Mouse (Mus musculus) liver, postnatal 0 days (tissue): Measurements from ENCODE around the gene B430218F22Rik.

Experiments
- CTCF ChIP-seq: sonication (generic); IDR thresholded peaks from 2 replicates; pipeline ENCODE4 v1.5.1; 2016; ENCODE audit warnings: antibody characterized with exemption, low read depth
- EP300 ChIP-seq: IDR thresholded peaks from 2 replicates; pipeline ENCODE4 v1.6.1; 2016; ENCODE audit warnings: antibody characterized with exemption, low read depth, mild to moderate bottlenecking

DNA sequence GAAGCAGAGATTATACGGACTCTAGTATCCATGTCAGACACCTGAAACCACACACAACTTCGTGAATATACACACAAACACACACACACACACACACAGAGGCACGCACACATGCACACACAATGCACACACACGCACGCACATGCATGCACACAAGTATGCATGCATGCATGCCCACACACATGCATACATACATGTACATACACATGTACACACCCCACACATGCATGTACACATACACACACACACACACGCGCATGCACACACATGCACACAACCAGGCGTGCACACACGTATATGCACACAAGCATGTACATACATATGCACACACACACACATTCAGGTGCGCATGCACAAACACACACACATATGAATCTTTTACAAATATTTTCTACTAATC, 35.6 kb upstream of the B430218F22Rik start:
- TF ChIP-seq CTCF (no peak), EP300 (no peak)
